Mouse (Mus musculus) forebrain, embryonic 15.5 days (tissue): Measurements from ENCODE around the gene Fbxw11. TPM values are rescaled to one million over a fixed set of nuclear protein-coding genes. Genes with fewer than 3 reads are reported as not detected.

ENCODE experiments used
- ATAC-seq: fragments of 200-750 bp; cut with Nextera tagmentation; replicated peaks from 2 replicates; pipeline ENCODE4 v1.8.0; 2017; ENCODE audit warnings: mild to moderate bottlenecking, moderate TSS enrichment, moderate library complexity
- H3K27ac ChIP-seq: fragments of 300-500 bp; sonication (generic); replicated peaks from 2 replicates; pipeline ENCODE4 v1.5.1; 2015; ENCODE audit warnings: mild to moderate bottlenecking, inconsistent platforms
- H3K27me3 ChIP-seq: fragments of 300-500 bp; sonication (generic); 2 replicates; pipeline ENCODE4 v1.6.1; 2015; ENCODE audit warnings: inconsistent platforms
- H3K36me3 ChIP-seq: fragments of 300-500 bp; sonication (generic); 2 replicates; pipeline ENCODE4 v1.6.1; 2015; ENCODE audit warnings: mild to moderate bottlenecking, inconsistent platforms
- H3K4me1 ChIP-seq: fragments of 300-500 bp; sonication (generic); 2 replicates; pipeline ENCODE4 v1.6.1; 2015; ENCODE audit warnings: inconsistent platforms
- H3K4me2 ChIP-seq: fragments of 300-500 bp; sonication (generic); replicated peaks from 2 replicates; pipeline ENCODE4 v1.6.1; 2015; ENCODE audit warnings: mild to moderate bottlenecking, inconsistent platforms
- H3K4me3 ChIP-seq: fragments of 300-500 bp; sonication (generic); 2 replicates; pipeline ENCODE4 v1.5.1; 2015; ENCODE audit warnings: mild to moderate bottlenecking, inconsistent platforms
- H3K9ac ChIP-seq: fragments of 300-500 bp; sonication (generic); replicated peaks from 2 replicates; pipeline ENCODE4 v1.6.1; 2015; ENCODE audit warnings: mild to moderate bottlenecking, inconsistent platforms
- H3K9me3 ChIP-seq: fragments of 300-500 bp; sonication (generic); 2 replicates; pipeline ENCODE4 v1.6.1; 2016; ENCODE audit warnings: inconsistent platforms
- WGBS: fragments of 180-500 bp; shearing (Covaris S2); methylation state at CpG from one replicate; pipeline ENCODE4 v1.1.7; 2015; ENCODE audit warnings: mixed read lengths; 5-methylcytosine and 5-hydroxymethylcytosine counted together
- polyA plus RNA-seq: library from polyadenylated mRNA; unstranded; fragments of >200 nt; fragmentation: Nextera tagmentation; extraction: Ambion mirVana; gene quantifications from 2 replicates; pipeline ENCODE4 v1.2.1, GENCODE M21; 2015

Gene Fbxw11
- polyA plus RNA-seq, 1 experiment from 2014 or later, result 127 TPM

- no peak overlapping the region for H3K9ac ChIP-seq
- no peak overlapping the region for H3K27ac ChIP-seq
- no peak overlapping the region for H3K4me2 ChIP-seq
Observed at GRCm38 (mm10) chr11:32627900-32628299, 14.6 kb upstream of the Fbxw11 start.

GRCm38 (mm10) chr11:32629713-32630211 is 12.8 kb upstream of the Fbxw11 start:
- Histone ChIP-seq H3K4me1 (no peaks in the 10 kb centered on the region), H3K4me3 (no peak overlapping the region), H3K9me3 (no peaks in the 10 kb centered on the region), H3K27ac (no peak overlapping the region), H3K9ac (no peak overlapping the region), H3K4me2 (no peak overlapping the region), H3K27me3 (no peaks in the 10 kb centered on the region), H3K36me3 (no peaks in the 10 kb centered on the region)
- 85% methylated on average over 4 of the region's 4 CpGs for WGBS
- no peak for ATAC-seq

More at GRCm38 (mm10) chr11:32627900-32628299, 14.6 kb upstream of the Fbxw11 start:
- no peaks in the 10 kb centered on the region for H3K36me3 ChIP-seq
- ATAC-seq, result no peak
- 87% methylated on average over 6 of the region's 6 CpGs for WGBS
- no peak overlapping the region for H3K4me3 ChIP-seq
- no peaks in the 10 kb centered on the region for H3K27me3 ChIP-seq
- H3K4me1 ChIP-seq, result peaks cover 8% of the 10 kb centered on the region
- no peaks in the 10 kb centered on the region for H3K9me3 ChIP-seq

- ATAC-seq, result no peak
- H3K27ac ChIP-seq, result no peak overlapping the region
- WGBS, result 100% methylated on average over 5 of the region's 5 CpGs
- no peak overlapping the region for H3K9ac ChIP-seq
- no peaks in the 10 kb centered on the region for H3K36me3 ChIP-seq
- H3K4me3 ChIP-seq, result no peak overlapping the region
- no peak overlapping the region for H3K4me2 ChIP-seq
- no peaks in the 10 kb centered on the region for H3K9me3 ChIP-seq
- H3K4me1 ChIP-seq, result no peaks in the 10 kb centered on the region
- no peaks in the 10 kb centered on the region for H3K27me3 ChIP-seq
Observed at GRCm38 (mm10) chr11:32632671-32633070, 9.9 kb upstream of the Fbxw11 start.

DNA sequence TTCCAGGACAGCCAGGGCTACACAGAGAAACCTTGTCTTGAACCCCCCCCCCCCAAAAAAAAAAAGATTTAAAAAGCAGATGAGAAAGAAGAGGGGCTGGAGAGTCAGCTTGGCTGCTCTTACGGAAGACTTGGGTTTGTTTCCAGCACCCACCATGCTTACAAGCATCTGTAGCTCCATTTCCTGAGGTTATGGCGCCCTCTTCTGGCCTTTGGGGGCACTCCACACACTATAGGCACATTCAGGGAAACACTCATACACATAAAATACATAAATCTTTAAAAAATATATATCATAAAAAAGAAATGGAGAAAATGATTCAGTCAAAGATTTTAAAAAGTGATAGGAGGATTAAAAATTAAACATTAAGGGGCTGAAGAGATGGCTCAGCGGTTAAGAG is 9.0 kb upstream of the Fbxw11 start:
- H3K9ac ChIP-seq, result no peak overlapping the region
- no peak overlapping the region for H3K4me3 ChIP-seq
- H3K36me3 ChIP-seq, result no peaks in the 10 kb centered on the region
- 69% methylated on average over 3 of the region's 3 CpGs for WGBS
- no peaks in the 10 kb centered on the region for H3K27me3 ChIP-seq
- H3K27ac ChIP-seq, result no peak overlapping the region
- ATAC-seq, result no peak
- no peaks in the 10 kb centered on the region for H3K4me1 ChIP-seq
- H3K9me3 ChIP-seq, result no peaks in the 10 kb centered on the region
- H3K4me2 ChIP-seq, result no peak overlapping the region

DNA sequence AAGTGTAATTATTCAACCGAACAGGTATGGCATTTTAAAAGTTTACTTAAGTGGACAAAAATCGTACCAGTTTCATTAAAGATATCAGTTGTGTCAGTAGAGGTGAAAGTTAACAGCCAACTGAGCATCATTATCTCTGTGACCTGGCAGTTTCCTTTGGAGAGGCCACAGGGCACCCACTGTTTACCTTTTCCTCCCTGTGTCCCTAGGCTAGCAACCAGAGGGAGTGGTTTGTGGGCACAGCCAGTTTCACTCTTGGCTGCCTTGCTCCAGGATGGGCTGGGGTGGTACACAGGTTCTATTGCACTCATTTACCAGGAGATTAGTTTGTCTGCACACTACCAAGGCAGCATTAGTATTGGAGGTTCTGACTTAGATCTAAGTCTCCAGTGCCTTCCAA is 8.4 kb upstream of the Fbxw11 start:
- Histone ChIP-seq H3K4me3 (no peak overlapping the region), H3K9ac (no peak overlapping the region), H3K36me3 (no peaks in the 10 kb centered on the region), H3K4me1 (no peaks in the 10 kb centered on the region), H3K9me3 (no peaks in the 10 kb centered on the region), H3K4me2 (no peak overlapping the region), H3K27ac (no peak overlapping the region), H3K27me3 (no peaks in the 10 kb centered on the region)
- WGBS, result 86% methylated on average over 2 of the region's 2 CpGs
- ATAC-seq, result no peak

- WGBS, result 57% methylated on average over 2 of the region's 2 CpGs
- Histone ChIP-seq H3K9me3 (no peaks in the 10 kb centered on the region), H3K4me1 (no peaks in the 10 kb centered on the region), H3K9ac (no peak overlapping the region), H3K36me3 (no peaks in the 10 kb centered on the region), H3K27ac (no peak overlapping the region), H3K4me3 (no peak overlapping the region), H3K27me3 (no peaks in the 10 kb centered on the region), H3K4me2 (no peak overlapping the region)
- no peak for ATAC-seq
Observed at GRCm38 (mm10) chr11:32634842-32635241, 7.7 kb upstream of the Fbxw11 start.

DNA sequence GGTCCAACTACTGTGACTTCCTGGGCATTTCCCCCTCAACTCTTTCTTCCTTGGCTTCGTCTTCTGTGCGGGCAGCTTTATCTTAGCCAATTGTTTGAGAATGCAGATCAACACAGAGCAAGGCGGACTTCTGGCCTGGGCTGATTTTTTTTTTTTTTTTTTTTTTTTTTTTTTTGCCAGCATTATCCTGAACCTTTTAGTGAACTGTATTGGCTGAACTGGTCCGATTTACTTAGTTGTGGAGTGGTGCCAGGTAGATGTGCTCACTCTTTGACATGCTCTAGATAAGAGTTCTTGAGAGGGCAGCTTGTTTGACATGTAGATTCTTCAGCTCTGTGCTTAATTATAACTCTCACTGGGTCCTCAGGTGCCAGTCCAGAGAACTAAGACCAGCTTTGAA is 6.2 kb upstream of the Fbxw11 start:
- Histone ChIP-seq H3K9ac (no peak overlapping the region), H3K4me1 (peaks cover 5% of the 10 kb centered on the region), H3K36me3 (no peaks in the 10 kb centered on the region), H3K4me3 (no peak overlapping the region), H3K9me3 (no peaks in the 10 kb centered on the region), H3K4me2 (no peak overlapping the region), H3K27ac (no peak overlapping the region), H3K27me3 (no peaks in the 10 kb centered on the region)
- 66% methylated on average over 4 of the region's 4 CpGs for WGBS
- no peak for ATAC-seq

GRCm38 (mm10) chr11:32638521-32639255 is 3.8 kb upstream of the Fbxw11 start:
- no peaks in the 10 kb centered on the region for H3K36me3 ChIP-seq
- ATAC-seq, result no peak
- no peak overlapping the region for H3K4me2 ChIP-seq
- H3K4me1 ChIP-seq, result peaks cover 15% of the 10 kb centered on the region
- H3K4me3 ChIP-seq, result no peak overlapping the region
- no peaks in the 10 kb centered on the region for H3K9me3 ChIP-seq
- WGBS, result 84% methylated on average over 8 of the region's 8 CpGs
- H3K9ac ChIP-seq, result no peak overlapping the region
- no peak overlapping the region for H3K27ac ChIP-seq
- H3K27me3 ChIP-seq, result no peaks in the 10 kb centered on the region

- H3K27me3 ChIP-seq, result no peaks in the 10 kb centered on the region
- H3K36me3 ChIP-seq, result no peaks in the 10 kb centered on the region
- no peak overlapping the region for H3K27ac ChIP-seq
- no peak overlapping the region for H3K4me3 ChIP-seq
- no peak overlapping the region for H3K4me2 ChIP-seq
- no peak for ATAC-seq
- no peak overlapping the region for H3K9ac ChIP-seq
- peaks cover 26% of the 10 kb centered on the region for H3K4me1 ChIP-seq
- 93% methylated on average over 4 of the region's 4 CpGs for WGBS
- no peaks in the 10 kb centered on the region for H3K9me3 ChIP-seq
Observed at GRCm38 (mm10) chr11:32640617-32641016, 1.9 kb upstream of the Fbxw11 start.

DNA sequence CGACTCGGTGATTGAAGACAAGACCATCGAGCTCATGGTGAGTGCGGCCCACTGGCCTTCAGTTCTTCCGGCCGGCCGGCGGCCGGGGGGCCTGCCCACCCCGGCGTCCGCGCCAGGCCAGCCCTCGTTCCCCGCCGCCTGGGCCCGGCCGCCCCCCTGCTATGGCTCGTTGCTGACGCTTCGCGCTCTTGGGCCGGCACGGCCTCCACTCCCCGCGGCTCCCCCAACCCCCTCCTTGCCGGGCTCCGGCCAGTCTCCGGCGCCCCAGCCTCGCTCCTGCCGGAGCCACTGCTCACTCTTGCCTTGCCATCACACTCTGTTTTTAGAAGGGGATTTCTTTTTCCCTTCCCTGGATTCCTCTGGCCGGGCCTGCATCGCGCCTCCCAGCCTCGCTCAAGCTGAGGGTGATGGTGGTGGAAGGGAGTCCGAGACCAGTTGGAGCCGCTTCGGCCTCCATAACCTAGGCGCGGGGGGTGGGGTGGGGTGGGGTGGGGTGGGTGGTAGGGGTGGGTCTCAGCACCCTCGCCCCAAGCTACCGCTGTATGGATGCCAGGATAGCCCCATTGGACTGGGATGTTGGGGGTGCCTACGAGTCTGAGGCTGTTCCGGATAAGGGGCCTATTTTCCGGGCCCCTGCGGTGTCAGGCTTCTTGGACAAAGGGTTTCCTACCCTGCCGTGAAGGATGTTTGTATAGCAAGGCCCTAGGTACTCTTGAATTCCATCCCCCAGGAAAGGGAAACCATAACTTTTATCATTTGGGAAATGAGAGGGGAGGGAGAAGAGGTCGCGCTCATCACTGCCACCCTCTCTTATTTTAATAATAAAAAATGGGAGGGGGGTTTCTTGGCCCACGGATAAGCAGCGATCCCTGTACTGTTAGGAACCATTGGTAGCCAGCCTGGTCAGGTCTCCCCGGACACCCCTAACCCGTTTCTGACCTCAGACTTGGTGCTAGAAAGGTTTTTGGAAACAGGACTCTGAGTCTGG is 669 bp downstream of the Fbxw11 start:
- Histone ChIP-seq H3K27me3 (no peaks in the 10 kb centered on the region), H3K9ac (peak overlapping the region; percentile 95), H3K9me3 (no peaks in the 10 kb centered on the region), H3K4me3 (peak overlapping the region; percentile 83), H3K27ac (peak overlapping the region; percentile 99), H3K36me3 (no peaks in the 10 kb centered on the region), H3K4me1 (peaks cover 29% of the 10 kb centered on the region), H3K4me2 (peak overlapping the region; percentile 75)
- peak; percentile 49; the same call in 1 of the 2 replicates for ATAC-seq
- under 1% methylated on average over 50 of the region's 54 CpGs for WGBS

DNA sequence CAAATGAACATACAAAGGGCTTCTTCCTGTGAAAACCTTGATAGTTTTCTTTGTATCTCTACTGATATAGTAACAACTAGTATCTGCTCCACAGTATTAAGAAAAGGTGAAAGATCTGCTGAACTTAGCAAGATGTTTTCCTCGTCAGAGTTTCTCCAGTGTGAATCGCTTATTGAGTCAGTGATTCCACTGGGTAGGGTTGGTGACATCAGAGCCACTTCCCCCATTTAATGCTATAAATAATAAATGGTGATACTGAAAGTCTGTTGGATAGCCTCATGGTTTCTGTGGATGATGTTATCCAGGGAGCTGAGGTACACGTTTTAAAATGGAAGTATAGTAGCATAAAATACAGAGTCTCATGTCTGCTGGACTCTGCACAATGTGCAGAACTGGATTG is 1.5 kb downstream of the Fbxw11 start:
- Histone ChIP-seq H3K4me2 (peak overlapping the region; percentile 75), H3K27ac (peak overlapping the region; percentile 99; the same call in 1 of the 2 replicates), H3K9me3 (no peaks in the 10 kb centered on the region), H3K9ac (peak overlapping the region; percentile 95), H3K4me1 (peaks cover 29% of the 10 kb centered on the region), H3K4me3 (peak overlapping the region; percentile 83), H3K36me3 (no peaks in the 10 kb centered on the region), H3K27me3 (no peaks in the 10 kb centered on the region)
- WGBS, result 56% methylated on average over 3 of the region's 3 CpGs
- no peak for ATAC-seq

DNA sequence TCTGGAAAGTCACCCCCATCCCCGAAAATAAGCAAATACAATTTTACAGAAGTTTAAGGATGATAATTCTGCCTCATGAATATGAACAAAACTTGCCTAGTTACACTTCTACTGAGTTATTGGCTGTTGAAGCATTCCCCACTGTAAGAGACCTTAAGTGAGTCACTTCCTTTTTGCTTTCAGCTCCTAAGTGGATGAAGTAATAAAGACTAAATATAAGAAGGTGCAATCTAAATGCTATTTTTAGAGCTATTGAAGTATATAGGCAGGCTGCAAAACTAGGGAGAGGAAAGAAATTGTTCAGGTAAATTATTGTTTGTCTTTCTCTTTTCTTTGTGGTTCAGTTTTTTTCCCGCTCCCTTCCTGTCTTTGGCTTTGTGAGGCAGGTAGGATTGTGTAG is 4.7 kb downstream of the Fbxw11 start:
- Histone ChIP-seq H3K4me2 (no peak overlapping the region), H3K27me3 (no peaks in the 10 kb centered on the region), H3K4me3 (no peak overlapping the region), H3K9me3 (no peaks in the 10 kb centered on the region), H3K4me1 (peaks cover 32% of the 10 kb centered on the region), H3K27ac (no peak overlapping the region), H3K9ac (no peak overlapping the region), H3K36me3 (no peaks in the 10 kb centered on the region)
- WGBS, result 90% methylated on average over 2 of the region's 2 CpGs
- no peak for ATAC-seq
